Mouse (Mus musculus) thymus, postnatal 10 days (tissue): Measurements from ENCODE around the gene Slx1b.
A peak's percentile ranks its signal among the peaks of the same experiment; 100 is the strongest.

Experiments
- DNase-seq, 2 experiments: peaks; one replicate each; pipeline ENCODE4 v3.0.0; 2021; ENCODE audit warnings: low spot score in 2 of 2

Gene Slx1b

GRCm38 (mm10) chr7:126676631-126677220 is 18.9 kb downstream of the Slx1b start:
- DNase-seq = no peak

- DNase-seq = no peak
Observed at GRCm38 (mm10) chr7:126676207-126676606, 19.4 kb downstream of the Slx1b start, which contains the start of gene Sult1a1. Sult1a1 (minus strand) TSS chr7:126676432.

GRCm38 (mm10) chr7:126675104-126675503 is 20.5 kb downstream of the Slx1b start:
- DNase-seq = no peak

GRCm38 (mm10) chr7:126672111-126672510 is 23.5 kb downstream of the Slx1b start:
- no peak for DNase-seq

GRCm38 (mm10) chr7:126670152-126670551 is 25.4 kb downstream of the Slx1b start:
- DNase-seq = no peak

- DNase-seq = no peak
Observed at GRCm38 (mm10) chr7:126668452-126668851, 27.1 kb downstream of the Slx1b start.

GRCm38 (mm10) chr7:126667495-126668090 is 28.0 kb downstream of the Slx1b start:
- DNase-seq = no peak

- DNase-seq = no peak
Observed at GRCm38 (mm10) chr7:126665269-126665668, 30.3 kb downstream of the Slx1b start.

- DNase-seq = no peak
Observed at GRCm38 (mm10) chr7:126663646-126664045, 31.9 kb downstream of the Slx1b start.

GRCm38 (mm10) chr7:126659771-126660170 is 35.8 kb downstream of the Slx1b start:
- DNase-seq = no peak

GRCm38 (mm10) chr7:126657522-126657921 is 38.1 kb downstream of the Slx1b start:
- DNase-seq = no peak

GRCm38 (mm10) chr7:126655695-126656094 is 39.9 kb downstream of the Slx1b start:
- peak in 1 of 2 experiments; percentile 17 for DNase-seq

GRCm38 (mm10) chr7:126653991-126654390 is 41.6 kb downstream of the Slx1b start:
- DNase-seq = no peak

GRCm38 (mm10) chr7:126650852-126651251 is 44.7 kb downstream of the Slx1b start:
- DNase-seq = no peak

GRCm38 (mm10) chr7:126649231-126650051 is 46.1 kb downstream of the Slx1b start, which contains the start of gene Sgf29:
Sgf29 (plus strand) TSS chr7:126649309.
- peak; percentile 87 to 94 for DNase-seq

- no peak for DNase-seq
Observed at GRCm38 (mm10) chr7:126648486-126648885, 47.1 kb downstream of the Slx1b start.

- no peak for DNase-seq
Observed at GRCm38 (mm10) chr7:126645708-126646107, 49.9 kb downstream of the Slx1b start.

- no peak for DNase-seq
Observed at GRCm38 (mm10) chr7:126644914-126645313, 50.7 kb downstream of the Slx1b start.

GRCm38 (mm10) chr7:126644345-126644744 is 51.2 kb downstream of the Slx1b start:
- no peak for DNase-seq

GRCm38 (mm10) chr7:126643244-126643617 is 52.4 kb downstream of the Slx1b start:
- DNase-seq = peak in 1 of 2 experiments; percentile 31

- DNase-seq = no peak
Observed at GRCm38 (mm10) chr7:126642545-126643243, 52.9 kb downstream of the Slx1b start.
